Mouse (Mus musculus): ENCODE data around the gene Nbr1. TPM values are rescaled to one million over a fixed set of nuclear protein-coding genes. Genes with fewer than 3 reads are reported as not detected.

Nbr1 gene
- 50.9 and 60.9 TPM in 2 replicates for polyA plus RNA-seq (2014; fragmentation: Nextera tagmentation; extraction: Ambion mirVana)

GRCm38 (mm10) chr11:101551751-101552475 is at the start of gene Nbr1, which contains the start of gene Brca1:
Gene Nbr1 (plus strand): TSS chr11:101552149.
Gene Brca1 (minus strand): TSS chr11:101551955.
- Histone ChIP-seq H3K4me1 (replicated peaks; ENCODE audit: control insufficient read depth, insufficient read depth, low read length) (peaks cover 23% of the 10 kb centered on the region), H3K36me3 (ENCODE audit: control insufficient read depth, insufficient read depth, low read length) (peaks cover 26% of the 10 kb centered on the region), H3K27me3 (replicated peaks; ENCODE audit: control insufficient read depth, insufficient read depth, low read length) (no peaks in the 10 kb centered on the region), H3K27ac (ENCODE audit: low read depth) (peak within 1 kb of the TSS; percentile 93), H3K4me2 (ENCODE audit: low read length) (peak within 1 kb of the TSS; percentile 92), H3K9me3 (ENCODE audit: control insufficient read depth, low read length) (no peaks in the 10 kb centered on the region), H3K4me3 (ENCODE audit: low read depth, low read length) (peak within 1 kb of the TSS; percentile 96), H3K9ac (ENCODE audit: low read length) (peak within 1 kb of the TSS; percentile 86)
- peak; percentile 98 for DNase-seq (ENCODE audit: low spot score)
- ATAC-seq (replicated peaks; ENCODE audit: low FRiP score, low TSS enrichment, low read depth), result peak; percentile 84
- WGBS, result under 1% methylated on average over 43 of the region's 43 CpGs

- no peak overlapping the region for H3K4me2 ChIP-seq (ENCODE audit: low read length)
- ATAC-seq (replicated peaks; ENCODE audit: low FRiP score, low TSS enrichment, low read depth) (no peak), DNase-seq (ENCODE audit: low spot score) (no peak)
- H3K9me3 ChIP-seq (ENCODE audit: control insufficient read depth, low read length), result no peaks in the 10 kb centered on the region
- peaks cover 65% of the 10 kb centered on the region for H3K36me3 ChIP-seq (ENCODE audit: control insufficient read depth, insufficient read depth, low read length)
- no peaks in the 10 kb centered on the region for H3K27me3 ChIP-seq (replicated peaks; ENCODE audit: control insufficient read depth, insufficient read depth, low read length)
- H3K9ac ChIP-seq (ENCODE audit: low read length), result no peak overlapping the region
- WGBS, result 90% methylated on average over 5 of the region's 5 CpGs
- H3K4me3 ChIP-seq (ENCODE audit: low read depth, low read length), result no peak overlapping the region
- no peaks in the 10 kb centered on the region for H3K4me1 ChIP-seq (replicated peaks; ENCODE audit: control insufficient read depth, insufficient read depth, low read length)
- no peak overlapping the region for H3K27ac ChIP-seq (ENCODE audit: low read depth)
Observed at GRCm38 (mm10) chr11:101506269-101506780, 45.6 kb upstream of the Nbr1 start.

DNA sequence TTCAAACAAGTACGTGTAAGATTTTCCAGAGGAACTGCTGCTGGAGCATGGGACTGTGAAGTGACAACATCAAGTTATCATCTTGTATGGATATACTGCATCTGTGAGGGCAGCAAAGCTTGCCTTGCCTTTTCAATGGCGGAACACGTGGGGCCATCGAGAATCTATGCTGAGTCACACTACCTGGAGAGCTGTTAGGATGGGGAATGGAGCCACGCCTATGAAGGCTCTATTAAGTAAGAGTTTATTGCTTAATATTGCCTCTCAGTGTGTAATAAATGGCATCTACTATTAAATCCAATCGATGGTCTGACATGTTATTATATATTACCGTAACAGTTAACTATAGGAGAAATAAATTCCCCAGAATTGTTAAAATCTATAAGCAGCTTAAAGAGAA is 44.9 kb upstream of the Nbr1 start:
- Histone ChIP-seq H3K27me3 (replicated peaks; ENCODE audit: control insufficient read depth, insufficient read depth, low read length) (no peaks in the 10 kb centered on the region), H3K36me3 (ENCODE audit: control insufficient read depth, insufficient read depth, low read length) (peaks cover 66% of the 10 kb centered on the region), H3K4me3 (ENCODE audit: low read depth, low read length) (no peak overlapping the region), H3K27ac (ENCODE audit: low read depth) (no peak overlapping the region), H3K9ac (ENCODE audit: low read length) (no peak overlapping the region), H3K9me3 (ENCODE audit: control insufficient read depth, low read length) (no peaks in the 10 kb centered on the region), H3K4me2 (ENCODE audit: low read length) (no peak overlapping the region), H3K4me1 (replicated peaks; ENCODE audit: control insufficient read depth, insufficient read depth, low read length) (no peaks in the 10 kb centered on the region)
- ATAC-seq (replicated peaks; ENCODE audit: low FRiP score, low TSS enrichment, low read depth) (no peak), DNase-seq (ENCODE audit: low spot score) (no peak)
- WGBS, result 89% methylated on average over 7 of the region's 7 CpGs

DNA sequence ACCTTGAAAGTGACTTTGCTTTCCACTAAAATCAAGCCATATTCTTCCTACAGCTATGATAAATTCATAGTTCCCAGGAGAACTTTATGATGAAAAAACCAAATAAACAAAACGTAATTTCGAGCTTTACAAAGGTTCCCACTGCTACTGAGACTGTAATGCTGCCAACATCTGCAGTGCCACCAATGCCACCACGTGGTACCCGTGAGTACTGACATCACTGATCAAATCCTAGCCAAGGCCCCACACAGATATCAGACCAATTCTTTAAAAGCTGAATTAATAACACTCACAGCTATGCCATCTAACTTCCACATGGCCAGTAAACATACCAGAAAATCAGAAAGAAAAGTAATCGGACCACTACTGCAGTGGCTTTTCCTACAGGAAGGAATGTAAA is 33.0 kb upstream of the Nbr1 start:
- Histone ChIP-seq H3K27ac (ENCODE audit: low read depth) (no peak overlapping the region), H3K4me1 (replicated peaks; ENCODE audit: control insufficient read depth, insufficient read depth, low read length) (no peaks in the 10 kb centered on the region), H3K9ac (ENCODE audit: low read length) (no peak overlapping the region), H3K36me3 (ENCODE audit: control insufficient read depth, insufficient read depth, low read length) (peaks cover 51% of the 10 kb centered on the region), H3K4me2 (ENCODE audit: low read length) (no peak overlapping the region), H3K9me3 (ENCODE audit: control insufficient read depth, low read length) (no peaks in the 10 kb centered on the region), H3K27me3 (replicated peaks; ENCODE audit: control insufficient read depth, insufficient read depth, low read length) (no peaks in the 10 kb centered on the region), H3K4me3 (ENCODE audit: low read depth, low read length) (no peak overlapping the region)
- 82% methylated on average over 5 of the region's 5 CpGs for WGBS
- no peak for ATAC-seq (replicated peaks; ENCODE audit: low FRiP score, low TSS enrichment, low read depth)
- DNase-seq (ENCODE audit: low spot score), result no peak

DNA sequence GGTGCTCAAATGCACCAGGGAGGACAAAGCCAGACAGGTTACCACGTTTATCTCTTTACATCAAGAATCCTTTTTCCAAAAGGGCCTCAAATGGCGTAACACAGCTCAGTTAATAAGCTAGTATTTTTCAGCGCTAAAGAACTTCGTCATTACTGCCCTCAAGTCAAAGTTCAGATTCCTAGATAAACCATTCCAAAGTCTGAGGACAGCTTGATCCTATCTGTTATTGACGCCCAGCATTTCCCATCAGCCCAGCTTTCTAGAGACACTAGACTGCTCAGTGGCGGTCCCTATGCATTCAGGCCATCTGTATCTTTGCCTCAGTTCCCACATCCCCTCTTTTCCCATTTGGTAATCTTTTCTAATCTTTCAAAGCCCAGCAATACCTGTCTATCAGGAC is 32.6 kb upstream of the Nbr1 start:
- Histone ChIP-seq H3K4me2 (ENCODE audit: low read length) (no peak overlapping the region), H3K27ac (ENCODE audit: low read depth) (no peak overlapping the region), H3K27me3 (replicated peaks; ENCODE audit: control insufficient read depth, insufficient read depth, low read length) (no peaks in the 10 kb centered on the region), H3K4me3 (ENCODE audit: low read depth, low read length) (no peak overlapping the region), H3K4me1 (replicated peaks; ENCODE audit: control insufficient read depth, insufficient read depth, low read length) (no peaks in the 10 kb centered on the region), H3K9ac (ENCODE audit: low read length) (no peak overlapping the region), H3K9me3 (ENCODE audit: control insufficient read depth, low read length) (no peaks in the 10 kb centered on the region), H3K36me3 (ENCODE audit: control insufficient read depth, insufficient read depth, low read length) (peaks cover 52% of the 10 kb centered on the region)
- no peak for DNase-seq (ENCODE audit: low spot score)
- no peak for ATAC-seq (replicated peaks; ENCODE audit: low FRiP score, low TSS enrichment, low read depth)
- WGBS, result 92% methylated on average over 6 of the region's 6 CpGs

DNA sequence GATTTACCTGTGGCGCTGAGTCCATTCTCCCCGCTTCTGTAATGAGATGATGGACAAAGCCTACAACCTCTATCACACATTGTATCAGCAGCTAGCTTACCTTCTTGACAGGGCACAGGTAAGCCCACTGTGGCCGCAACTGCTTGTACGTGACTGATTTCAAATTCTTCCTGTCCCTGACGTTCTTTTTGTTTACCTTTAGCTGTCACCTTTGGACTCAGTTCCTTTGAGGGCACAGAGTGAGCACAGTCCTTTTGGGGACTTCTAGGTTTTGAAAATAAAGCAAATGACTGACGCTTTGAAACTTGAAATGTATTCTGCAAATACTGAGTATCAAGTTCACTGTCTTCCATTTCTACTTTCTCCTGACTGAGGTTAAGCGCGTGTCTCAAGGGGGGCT is 27.5 kb upstream of the Nbr1 start:
- Histone ChIP-seq H3K27me3 (replicated peaks; ENCODE audit: control insufficient read depth, insufficient read depth, low read length) (no peaks in the 10 kb centered on the region), H3K9me3 (ENCODE audit: control insufficient read depth, low read length) (no peaks in the 10 kb centered on the region), H3K4me1 (replicated peaks; ENCODE audit: control insufficient read depth, insufficient read depth, low read length) (no peaks in the 10 kb centered on the region), H3K4me2 (ENCODE audit: low read length) (no peak overlapping the region), H3K9ac (ENCODE audit: low read length) (no peak overlapping the region), H3K36me3 (ENCODE audit: control insufficient read depth, insufficient read depth, low read length) (peaks cover 68% of the 10 kb centered on the region), H3K4me3 (ENCODE audit: low read depth, low read length) (no peak overlapping the region), H3K27ac (ENCODE audit: low read depth) (no peak overlapping the region)
- DNase-seq (ENCODE audit: low spot score), result no peak
- 88% methylated on average over 8 of the region's 8 CpGs for WGBS
- no peak for ATAC-seq (replicated peaks; ENCODE audit: low FRiP score, low TSS enrichment, low read depth)

DNA sequence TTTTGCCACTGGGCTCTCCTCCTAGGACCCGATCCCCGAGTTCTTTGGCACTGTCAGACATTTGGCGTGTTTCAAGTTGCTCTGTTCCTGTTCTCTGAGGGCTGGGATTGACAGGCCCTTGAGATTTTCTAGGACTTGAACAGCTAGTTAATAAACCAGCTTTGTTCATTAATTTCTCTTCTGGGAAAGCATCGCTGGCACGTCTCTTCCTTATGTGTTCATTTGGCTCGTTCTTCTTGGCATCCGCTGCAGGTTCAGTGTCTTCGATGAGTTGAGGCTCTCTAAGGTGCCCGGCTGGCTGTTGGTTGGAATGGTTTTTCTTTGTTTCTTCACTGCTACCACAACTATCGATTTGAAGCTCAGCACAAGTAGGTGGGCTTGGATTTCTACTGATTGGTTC is 26.9 kb upstream of the Nbr1 start:
- Histone ChIP-seq H3K27ac (ENCODE audit: low read depth) (no peak overlapping the region), H3K27me3 (replicated peaks; ENCODE audit: control insufficient read depth, insufficient read depth, low read length) (no peaks in the 10 kb centered on the region), H3K4me3 (ENCODE audit: low read depth, low read length) (no peak overlapping the region), H3K36me3 (ENCODE audit: control insufficient read depth, insufficient read depth, low read length) (peaks cover 69% of the 10 kb centered on the region), H3K4me1 (replicated peaks; ENCODE audit: control insufficient read depth, insufficient read depth, low read length) (no peaks in the 10 kb centered on the region), H3K9me3 (ENCODE audit: control insufficient read depth, low read length) (no peaks in the 10 kb centered on the region), H3K9ac (ENCODE audit: low read length) (no peak overlapping the region), H3K4me2 (ENCODE audit: low read length) (no peak overlapping the region)
- DNase-seq (ENCODE audit: low spot score), result no peak
- 95% methylated on average over 10 of the region's 10 CpGs for WGBS
- no peak for ATAC-seq (replicated peaks; ENCODE audit: low FRiP score, low TSS enrichment, low read depth)

DNA sequence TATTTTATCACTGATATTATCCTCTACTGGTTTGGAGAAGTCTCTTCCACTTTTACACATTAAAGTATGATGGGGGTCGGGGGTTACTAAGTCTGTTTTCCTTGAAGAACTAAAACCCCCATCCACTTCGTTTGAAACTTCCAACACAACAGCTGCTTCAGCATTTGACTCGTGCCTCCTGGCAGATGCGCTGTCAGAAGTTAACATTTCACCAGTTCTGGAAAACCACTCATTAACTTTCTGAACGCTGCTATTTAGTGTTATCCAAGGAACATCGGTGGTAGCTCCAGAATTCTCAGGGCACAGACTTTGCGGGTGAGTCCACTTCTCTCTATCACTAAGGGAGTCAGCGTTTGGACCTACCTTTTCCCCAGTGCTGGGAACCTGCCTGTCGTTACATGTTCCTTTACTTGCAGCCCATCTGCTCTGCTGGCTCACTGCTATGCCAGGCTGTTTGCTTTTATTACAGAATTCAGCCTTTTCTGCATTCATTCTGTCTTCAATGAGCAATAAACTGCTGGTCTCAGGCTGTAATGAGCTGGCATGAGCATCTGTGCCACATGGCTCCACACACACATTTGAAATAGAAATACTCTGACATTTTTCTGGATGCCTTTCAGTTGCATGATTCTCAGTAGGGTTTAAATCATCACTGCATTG is 25.9 kb upstream of the Nbr1 start:
- no peak overlapping the region for H3K4me3 ChIP-seq (ENCODE audit: low read depth, low read length)
- DNase-seq (ENCODE audit: low spot score), result no peak
- 95% methylated on average over 9 of the region's 9 CpGs for WGBS
- ATAC-seq (replicated peaks; ENCODE audit: low FRiP score, low TSS enrichment, low read depth), result no peak
- H3K27me3 ChIP-seq (replicated peaks; ENCODE audit: control insufficient read depth, insufficient read depth, low read length), result no peaks in the 10 kb centered on the region
- no peaks in the 10 kb centered on the region for H3K4me1 ChIP-seq (replicated peaks; ENCODE audit: control insufficient read depth, insufficient read depth, low read length)
- H3K36me3 ChIP-seq (ENCODE audit: control insufficient read depth, insufficient read depth, low read length), result peaks cover 66% of the 10 kb centered on the region
- no peaks in the 10 kb centered on the region for H3K9me3 ChIP-seq (ENCODE audit: control insufficient read depth, low read length)
- H3K27ac ChIP-seq (ENCODE audit: low read depth), result no peak overlapping the region
- H3K4me2 ChIP-seq (ENCODE audit: low read length), result no peak overlapping the region
- H3K9ac ChIP-seq (ENCODE audit: low read length), result no peak overlapping the region

Data from intestine, embryonic 14.5 days (tissue).